Mouse (Mus musculus) erythroblast, adult 5-6 weeks (primary cell): Measurements from ENCODE around the gene Olfr763. TPM values are rescaled to one million over a fixed set of nuclear protein-coding genes. Genes with fewer than 3 reads are reported as not detected.
"Not testable (repeated sequence)": the region's sequence is repeated elsewhere in the genome, so short reads cannot be mapped to it uniquely, and the experiment has no call there.

Experiments used
- ATAC-seq: replicated peaks from 2 replicates; pipeline ENCODE4 v1.8.0; 2016; ENCODE audit warnings: moderate number of reproducible peaks, mild to moderate bottlenecking, moderate TSS enrichment, inconsistent platforms; ENCODE audit not compliant: poor library complexity, low FRiP score, severe bottlenecking
- total RNA-seq, 2 experiments: library from RNA; stranded (forward) in 1 of 2; stranded (reverse) in 1 of 2; fragments of 150-400 nt in 1 of 2; fragments of 200-764, 138-1000 nt in 1 of 2; gene quantifications; 2 replicates each; pipeline versions ENCODE4 v1.2.3 to v1.2.4; 2015 to 2017; ENCODE audit warnings: low replicate concordance in 2 of 2

Olfr763 gene
- total RNA-seq, 2 experiments from 2014 or later, result not detected

- peak; percentile 60 for ATAC-seq
Measured at GRCm38 (mm10) chr10:129026018-129026662, 15.5 kb downstream of the Olfr763 start.

DNA sequence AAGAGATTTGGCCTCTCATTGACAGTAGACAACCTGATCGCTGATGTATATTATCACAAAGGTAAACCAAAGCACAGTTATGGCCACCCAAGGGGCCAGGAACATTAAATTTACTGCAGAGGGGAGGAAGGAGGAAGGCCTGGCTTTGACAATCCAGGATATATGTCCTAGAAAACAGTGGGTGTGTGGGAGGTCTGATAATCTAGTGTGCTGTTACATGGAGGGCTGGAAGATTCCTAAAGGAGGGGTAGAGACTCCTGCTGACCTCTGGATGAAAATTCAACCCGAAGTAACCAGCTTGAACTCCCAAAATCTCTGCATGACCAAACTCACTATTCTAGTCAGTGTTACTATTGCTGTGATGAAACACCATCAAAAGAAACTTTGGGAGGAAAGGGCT lies 17.8 kb downstream of the Olfr763 start:
- ATAC-seq, result no peak

GRCm38 (mm10) chr10:129039796-129040195 lies 29.2 kb downstream of the Olfr763 start, which contains the start of gene Olfr764-ps1:
Olfr764-ps1 (minus strand) TSS chr10:129039896.
- ATAC-seq, result no peak

DNA sequence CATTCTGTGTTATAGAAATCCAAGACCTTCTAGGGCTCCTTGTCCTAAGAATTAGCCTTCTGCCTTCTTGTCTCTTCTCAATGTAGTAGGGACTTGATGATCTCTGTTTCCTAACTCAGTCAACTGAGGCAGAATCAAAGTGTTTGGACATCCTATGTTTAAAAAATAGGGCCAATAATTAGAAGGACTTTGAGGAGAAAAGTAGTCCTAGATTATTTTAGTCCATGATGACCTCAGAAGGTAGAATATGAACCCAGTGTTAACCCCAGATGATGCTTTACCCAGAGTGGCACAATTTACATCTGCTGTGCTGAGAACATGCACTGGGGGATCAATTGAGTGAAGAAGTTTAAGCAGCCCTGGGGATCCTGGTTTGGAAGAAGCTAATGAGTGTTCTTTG lies 39.3 kb downstream of the Olfr763 start, which contains the start of gene Olfr765:
Gene Olfr765 (minus strand): TSS at position 101 of the 400 bp plus-strand sequence.
- not testable (repeated sequence) for ATAC-seq

Other genes starting within 250 kb of the Olfr763 start
- 0.38 TPM in 1 of 2 replicates, not detected in the other for gene Mmp19, start 219.9 kb upstream of the Olfr763 start, total RNA-seq (2015; ENCODE audit: low replicate concordance)
- 0.85 and 1.5 TPM in 2 replicates for gene Mmp19, start 219.9 kb upstream of the Olfr763 start, total RNA-seq (2017; ENCODE audit: low replicate concordance)
- gene Dnajc14, start 206.7 kb upstream of the Olfr763 start, total RNA-seq (2015; ENCODE audit: low replicate concordance), result 16.5 and 17.6 TPM in 2 replicates
- 9.5 and 9.6 TPM in 2 replicates for gene Dnajc14, start 206.7 kb upstream of the Olfr763 start, total RNA-seq (2017; ENCODE audit: low replicate concordance)
- gene Tmem198b, start 206.4 kb upstream of the Olfr763 start, total RNA-seq (2015; ENCODE audit: low replicate concordance), result 0.19 and 1.7 TPM in 2 replicates
- 0.42 and 3.7 TPM in 2 replicates for gene Tmem198b, start 206.4 kb upstream of the Olfr763 start, total RNA-seq (2017; ENCODE audit: low replicate concordance)
- gene Sarnp, start 193.5 kb upstream of the Olfr763 start, total RNA-seq (2015; ENCODE audit: low replicate concordance), result 74.4 and 106 TPM in 2 replicates
- gene Sarnp, start 193.5 kb upstream of the Olfr763 start, total RNA-seq (2017; ENCODE audit: low replicate concordance), result 93.5 and 113 TPM in 2 replicates
- gene Ormdl2, start 189.1 kb upstream of the Olfr763 start, total RNA-seq (2015; ENCODE audit: low replicate concordance), result 5.4 and 18.8 TPM in 2 replicates
- gene Ormdl2, start 189.1 kb upstream of the Olfr763 start, total RNA-seq (2017; ENCODE audit: low replicate concordance), result 13.0 and 28.2 TPM in 2 replicates
- gene Gdf11, start 119.1 kb upstream of the Olfr763 start, total RNA-seq (2015; ENCODE audit: low replicate concordance), result not detected in 2 replicates
- gene Gdf11, start 119.1 kb upstream of the Olfr763 start, total RNA-seq (2017; ENCODE audit: low replicate concordance), result not detected in 2 replicates
- gene Cd63, start 109.8 kb upstream of the Olfr763 start, total RNA-seq (2015; ENCODE audit: low replicate concordance), result 90.9 and 115 TPM in 2 replicates
- 27.2 and 35.5 TPM in 2 replicates for gene Cd63, start 109.8 kb upstream of the Olfr763 start, total RNA-seq (2017; ENCODE audit: low replicate concordance)
- 5.0 TPM in 1 of 2 replicates, not detected in the other for gene Rdh5, start 87.9 kb upstream of the Olfr763 start, total RNA-seq (2015; ENCODE audit: low replicate concordance)
- gene Rdh5, start 87.9 kb upstream of the Olfr763 start, total RNA-seq (2017; ENCODE audit: low replicate concordance), result 1.1 TPM in 1 of 2 replicates, not detected in the other
- 25.4 and 37.0 TPM in 2 replicates for gene Bloc1s1, start 86.8 kb upstream of the Olfr763 start, total RNA-seq (2015; ENCODE audit: low replicate concordance)
- 22.7 and 24.7 TPM in 2 replicates for gene Bloc1s1, start 86.8 kb upstream of the Olfr763 start, total RNA-seq (2017; ENCODE audit: low replicate concordance)
- not detected in 2 replicates for gene Itga7, start 77.0 kb upstream of the Olfr763 start, total RNA-seq (2015; ENCODE audit: low replicate concordance)
- gene Itga7, start 77.0 kb upstream of the Olfr763 start, total RNA-seq (2017; ENCODE audit: low replicate concordance), result not detected in 2 replicates
- not detected in 2 replicates for gene Mettl7b, start 49.8 kb upstream of the Olfr763 start, total RNA-seq (2015; ENCODE audit: low replicate concordance)
- not detected in 2 replicates for gene Mettl7b, start 49.8 kb upstream of the Olfr763 start, total RNA-seq (2017; ENCODE audit: low replicate concordance)
- not detected in 2 replicates for gene Olfr9, start 21.4 kb upstream of the Olfr763 start, total RNA-seq (2015; ENCODE audit: low replicate concordance)
- gene Olfr9, start 21.4 kb upstream of the Olfr763 start, total RNA-seq (2017; ENCODE audit: low replicate concordance), result not detected in 2 replicates
- not detected in 2 replicates for gene Olfr764-ps1, start 29.1 kb downstream of the Olfr763 start, total RNA-seq (2015; ENCODE audit: low replicate concordance)
- not detected in 2 replicates for gene Olfr764-ps1, start 29.1 kb downstream of the Olfr763 start, total RNA-seq (2017; ENCODE audit: low replicate concordance)
- gene Olfr765, start 39.2 kb downstream of the Olfr763 start, total RNA-seq (2015; ENCODE audit: low replicate concordance), result not detected in 2 replicates
- not detected in 2 replicates for gene Olfr765, start 39.2 kb downstream of the Olfr763 start, total RNA-seq (2017; ENCODE audit: low replicate concordance)
- not detected in 2 replicates for gene Olfr766-ps1, start 58.2 kb downstream of the Olfr763 start, total RNA-seq (2015; ENCODE audit: low replicate concordance)
- gene Olfr766-ps1, start 58.2 kb downstream of the Olfr763 start, total RNA-seq (2017; ENCODE audit: low replicate concordance), result not detected in 2 replicates
- gene Olfr767, start 72.1 kb downstream of the Olfr763 start, total RNA-seq (2015; ENCODE audit: low replicate concordance), result not detected in 2 replicates
- gene Olfr767, start 72.1 kb downstream of the Olfr763 start, total RNA-seq (2017; ENCODE audit: low replicate concordance), result not detected in 2 replicates
- gene Olfr768, start 88.6 kb downstream of the Olfr763 start, total RNA-seq (2015; ENCODE audit: low replicate concordance), result not detected in 2 replicates
- gene Olfr768, start 88.6 kb downstream of the Olfr763 start, total RNA-seq (2017; ENCODE audit: low replicate concordance), result not detected in 2 replicates
- gene Olfr769, start 107.1 kb downstream of the Olfr763 start, total RNA-seq (2015; ENCODE audit: low replicate concordance), result not detected in 2 replicates
- gene Olfr769, start 107.1 kb downstream of the Olfr763 start, total RNA-seq (2017; ENCODE audit: low replicate concordance), result not detected in 2 replicates
- gene Olfr770, start 128.2 kb downstream of the Olfr763 start, total RNA-seq (2015; ENCODE audit: low replicate concordance), result not detected in 2 replicates
- gene Olfr770, start 128.2 kb downstream of the Olfr763 start, total RNA-seq (2017; ENCODE audit: low replicate concordance), result not detected in 2 replicates
- not detected in 2 replicates for gene Olfr771, start 154.0 kb downstream of the Olfr763 start, total RNA-seq (2015; ENCODE audit: low replicate concordance)
- not detected in 2 replicates for gene Olfr771, start 154.0 kb downstream of the Olfr763 start, total RNA-seq (2017; ENCODE audit: low replicate concordance)
- gene Olfr772, start 167.1 kb downstream of the Olfr763 start, total RNA-seq (2015; ENCODE audit: low replicate concordance), result not detected in 2 replicates
- gene Olfr772, start 167.1 kb downstream of the Olfr763 start, total RNA-seq (2017; ENCODE audit: low replicate concordance), result not detected in 2 replicates
- gene Olfr773, start 176.6 kb downstream of the Olfr763 start, total RNA-seq (2015; ENCODE audit: low replicate concordance), result not detected in 2 replicates
- not detected in 2 replicates for gene Olfr773, start 176.6 kb downstream of the Olfr763 start, total RNA-seq (2017; ENCODE audit: low replicate concordance)
- not detected in 2 replicates for gene Olfr774, start 225.4 kb downstream of the Olfr763 start, total RNA-seq (2015; ENCODE audit: low replicate concordance)
- gene Olfr774, start 225.4 kb downstream of the Olfr763 start, total RNA-seq (2017; ENCODE audit: low replicate concordance), result not detected in 2 replicates
- not detected in 2 replicates for gene Olfr775, start 237.6 kb downstream of the Olfr763 start, total RNA-seq (2015; ENCODE audit: low replicate concordance)
- not detected in 2 replicates for gene Olfr775, start 237.6 kb downstream of the Olfr763 start, total RNA-seq (2017; ENCODE audit: low replicate concordance)
- not detected in 2 replicates for gene Olfr776, start 248.3 kb downstream of the Olfr763 start, total RNA-seq (2015; ENCODE audit: low replicate concordance)
- not detected in 2 replicates for gene Olfr776, start 248.3 kb downstream of the Olfr763 start, total RNA-seq (2017; ENCODE audit: low replicate concordance)